ENCODE assay signal across 9 mouse cellular contexts in the genomic region with DNA sequence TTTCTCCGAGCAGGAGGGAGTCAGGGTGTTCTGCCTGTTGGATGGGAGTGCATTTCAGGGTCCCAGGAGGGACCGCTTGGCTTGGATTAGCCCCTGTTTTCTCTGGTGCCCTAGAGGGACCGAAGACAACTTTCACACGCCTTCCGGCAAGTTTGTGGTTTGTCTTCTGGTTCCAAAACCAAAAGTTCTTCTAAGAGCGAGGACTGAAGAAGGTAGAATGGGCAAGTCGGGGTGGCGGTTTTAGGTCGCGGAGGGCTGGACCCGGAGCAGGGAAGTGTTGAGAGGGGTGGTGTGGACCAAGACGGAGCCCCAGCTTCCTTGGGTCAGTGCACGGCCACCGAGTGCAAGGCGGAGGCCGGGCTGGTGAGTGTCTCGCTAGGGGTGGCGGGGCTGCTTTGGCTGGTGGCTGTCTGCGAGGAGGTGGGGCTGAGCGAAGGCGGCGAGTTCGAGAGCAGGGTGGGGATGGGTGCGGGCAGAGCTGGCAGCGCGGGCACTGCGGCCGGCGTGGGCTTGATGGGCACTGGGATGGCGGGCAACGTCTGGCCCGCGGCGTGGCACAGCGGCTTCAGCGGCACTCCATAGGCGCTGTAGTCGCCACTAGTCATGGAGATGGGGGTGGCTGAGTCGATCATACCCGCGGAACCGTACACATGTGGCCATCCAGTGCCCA. TPM values are rescaled to one million over a fixed set of nuclear protein-coding genes. Genes with fewer than 3 reads are reported as not detected.
A peak's percentile ranks its signal among the peaks of the same experiment; 100 is the strongest.
DNase-seq lines count a peak whose midpoint lies in the region; ATAC-seq lines count a peak whose summit lies in the region.
"Had no signal": no experiment of that assay in that cellular context is flagged by ENCODE, and none has a peak within 500 bp of the region (broad histone marks: within the 10 kb centered on the region; RNA-seq: fewer than 3 reads in every experiment).

No protein-coding gene starts in this region.

- 0 out of 2 replicates have a peak overlapping the region, but pooled peaks have one; percentile 5 for H3K4me3 ChIP-seq in lung, embryonic 15.5 days
- H3K4me3 ChIP-seq in limb, embryonic 12.5 days (replicated peaks): peak overlapping the region; percentile 19

- H3K9ac ChIP-seq in lung, embryonic 15.5 days: no peak overlapping the region
- no peak overlapping the region for H3K9ac ChIP-seq in limb, embryonic 12.5 days (replicated peaks)

- peak; percentile 16 for DNase-seq in CD4-positive, CD25-positive, alpha-beta regulatory T cell, adult 2 months (ENCODE audit: low read depth, low spot score)
- DNase-seq in lung, postnatal 25 days (ENCODE audit: low spot score): no peak
- DNase-seq in thymus, postnatal 0 days (ENCODE audit: low spot score): peak; percentile 51
- DNase-seq in left cerebral cortex, adult 11 months (ENCODE audit: low spot score): no peak
- no peak for DNase-seq in layer of hippocampus, adult 9-11 months

- ATAC-seq in CD4-positive, CD25-positive, alpha-beta regulatory T cell, adult 4 months: no peak
- no peak for ATAC-seq in lung, embryonic 15.5 days (ENCODE audit: borderline replicate concordance, extremely low read depth, low FRiP score, low TSS enrichment)
- ATAC-seq in limb, embryonic 12.5 days (ENCODE audit: insufficient number of reproducible peaks, insufficient read depth, low FRiP score, low TSS enrichment, low read depth): no peak

- peaks cover 26% of the 10 kb centered on the region; the same call in 1 of the 2 replicates for H3K4me1 ChIP-seq in lung, embryonic 15.5 days
- peaks cover 25% of the 10 kb centered on the region for H3K4me1 ChIP-seq in limb, embryonic 12.5 days (replicated peaks)

- H3K4me2 ChIP-seq in lung, embryonic 15.5 days: peak overlapping the region; percentile 14; the same call in 1 of the 2 replicates
- peak overlapping the region; percentile 24 for H3K4me2 ChIP-seq in limb, embryonic 12.5 days

- H3K27ac ChIP-seq in lung, embryonic 15.5 days: no peak overlapping the region
- H3K27ac ChIP-seq in limb, embryonic 12.5 days: no peak overlapping the region

- under 1% methylated on average over 42 of the region's 42 CpGs for WGBS in lung, embryonic 15.5 days
- WGBS in limb, embryonic 12.5 days: under 1% methylated on average over 42 of the region's 42 CpGs

- peaks cover 100% of the 10 kb centered on the region for H3K27me3 ChIP-seq in lung, embryonic 15.5 days
- peaks cover 95% of the 10 kb centered on the region for H3K27me3 ChIP-seq in limb, embryonic 12.5 days

- no peaks in the 10 kb centered on the region for H3K36me3 ChIP-seq in lung, embryonic 15.5 days
- no peaks in the 10 kb centered on the region for H3K36me3 ChIP-seq in limb, embryonic 12.5 days

- no peaks in the 10 kb centered on the region for H3K9me3 ChIP-seq in lung, embryonic 15.5 days
- H3K9me3 ChIP-seq in limb, embryonic 12.5 days: no peaks in the 10 kb centered on the region

RNA-seq across cellular contexts. Expression of a gene that starts 1.7 kb away (rescaled TPM):
- not detected for polyA plus RNA-seq in CD4-positive, CD25-positive, alpha-beta regulatory T cell, adult 4 months (2017; shearing (Covaris generic))
- not detected in 2 replicates for polyA plus RNA-seq in lung, embryonic 15.5 days (2015; fragmentation: Nextera tagmentation; extraction: Ambion mirVana)
- 0.14 TPM in 1 of 2 replicates, not detected in the other for polyA plus RNA-seq in limb, embryonic 12.5 days (2016; fragmentation: Nextera tagmentation; extraction: Ambion mirVana)
- polyA plus RNA-seq in thymus, postnatal 0 days (2015; fragmentation: Nextera tagmentation; extraction: Ambion mirVana): 0.51 and 0.70 TPM in 2 replicates
- polyA plus RNA-seq: cortical plate, adult 2 months had no signal

Comparison
In these comparisons a context has a peak if more than half of its experiments do, and no peak if none do; other contexts are left out.
1. DNase-seq: peak in CD4-positive, CD25-positive, alpha-beta regulatory T cell, adult 2 months (single experiment) and thymus, postnatal 0 days (single experiment); none in lung, postnatal 25 days (single experiment), left cerebral cortex, adult 11 months (single experiment) and layer of hippocampus, adult 9-11 months (single experiment).